Mouse (Mus musculus): ENCODE data around the gene Tspan1.

Tspan1 gene

DNA sequence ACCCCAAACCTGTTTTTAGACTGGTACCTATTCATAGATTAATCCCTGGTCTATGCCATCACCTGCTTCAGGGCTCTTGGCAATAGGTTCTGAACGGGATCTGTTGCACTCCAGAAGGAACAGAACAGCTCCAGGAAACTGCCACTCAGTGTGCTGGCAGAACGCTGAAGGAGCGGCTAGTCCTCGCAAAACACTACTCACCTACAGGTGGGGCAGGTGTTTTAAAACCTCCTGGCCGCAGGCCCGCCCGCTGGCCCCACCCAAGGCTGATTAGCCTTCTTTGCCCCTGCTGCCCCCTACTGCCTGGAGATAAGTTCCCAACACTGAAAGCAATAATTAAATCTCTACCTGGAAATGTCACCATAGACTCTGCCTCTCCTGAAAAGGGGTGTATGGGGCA is at the start of gene Tspan1:
Tspan1 (minus strand) TSS at position 198 of the 400 bp plus-strand sequence.
- no peak for DNase-seq (ENCODE audit: low read depth)

DNA sequence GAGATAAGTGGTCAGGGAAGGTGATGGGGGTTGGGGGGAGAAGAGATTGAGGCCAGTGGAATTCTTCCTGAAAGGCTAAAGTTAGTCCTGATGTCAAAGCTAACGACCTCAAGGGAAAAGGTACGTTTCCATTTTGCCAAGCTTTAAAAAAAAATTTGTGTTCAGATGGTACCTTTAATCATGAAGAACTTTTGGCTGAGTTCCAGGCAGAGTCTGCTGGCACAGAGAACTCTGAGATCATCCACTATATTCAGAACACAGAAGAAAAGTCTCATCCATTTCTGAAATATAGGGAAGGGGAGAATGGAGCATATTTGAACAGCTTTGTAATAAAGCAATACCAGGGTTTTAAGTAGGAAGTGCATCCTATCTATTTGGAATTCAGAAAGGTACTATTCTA is 49.6 kb upstream of the Tspan1 start:
- no peak for DNase-seq (ENCODE audit: low read depth)

DNA sequence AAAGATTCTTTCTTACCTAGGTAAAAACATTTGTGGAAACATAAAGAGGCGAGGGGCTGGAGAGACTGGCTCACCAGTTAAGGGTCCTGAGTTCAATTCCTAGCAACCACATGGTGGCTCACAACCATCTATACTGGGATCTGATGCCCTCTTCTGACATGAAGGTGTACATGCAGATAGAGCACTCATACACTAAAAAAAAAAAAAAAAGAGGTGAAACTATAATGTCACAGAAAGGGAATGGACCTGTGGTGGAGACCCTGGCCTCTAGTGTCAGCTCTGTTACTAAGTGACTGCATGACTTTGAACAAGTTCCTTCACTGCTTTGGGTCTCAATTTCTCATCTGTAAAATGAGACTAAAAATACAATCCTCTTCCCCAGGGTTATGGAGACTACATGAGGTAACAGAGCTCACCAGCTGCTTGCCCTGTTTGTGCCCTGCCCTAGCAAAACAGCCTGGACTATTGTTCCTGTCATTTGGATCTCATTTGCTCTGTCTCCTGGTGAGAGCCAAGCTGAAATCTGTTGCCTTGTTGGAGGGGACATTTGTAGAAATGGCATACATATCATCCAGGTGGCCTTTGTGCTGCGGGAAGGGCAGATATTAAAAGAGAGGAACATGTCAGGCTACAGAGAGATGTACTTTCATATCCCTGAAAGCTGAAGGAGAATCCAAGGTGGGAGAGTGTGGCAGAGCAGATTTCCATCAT is 48.6 kb upstream of the Tspan1 start:
- DNase-seq (ENCODE audit: low read depth), result no peak

DNA sequence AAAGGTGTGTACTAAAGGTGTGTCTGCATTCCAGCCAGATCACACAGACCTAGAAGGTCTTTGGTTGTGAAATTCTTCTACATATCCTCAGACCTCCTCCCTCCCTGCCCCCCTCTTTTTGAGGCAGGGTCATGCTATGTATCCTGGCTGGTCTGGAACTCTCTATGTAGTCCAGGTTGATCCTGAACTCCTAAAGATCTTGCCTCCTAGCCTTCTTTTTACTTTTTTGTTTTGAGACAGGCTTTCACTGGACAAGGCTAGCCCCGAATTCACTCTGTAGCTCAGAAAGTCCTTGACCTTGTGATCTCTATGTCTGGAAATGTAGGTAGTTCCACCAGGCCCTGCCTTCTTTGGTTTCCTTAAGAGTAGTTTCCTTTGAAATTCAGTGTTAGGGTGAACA is 41.5 kb upstream of the Tspan1 start:
- DNase-seq (ENCODE audit: low read depth), result no peak

DNA sequence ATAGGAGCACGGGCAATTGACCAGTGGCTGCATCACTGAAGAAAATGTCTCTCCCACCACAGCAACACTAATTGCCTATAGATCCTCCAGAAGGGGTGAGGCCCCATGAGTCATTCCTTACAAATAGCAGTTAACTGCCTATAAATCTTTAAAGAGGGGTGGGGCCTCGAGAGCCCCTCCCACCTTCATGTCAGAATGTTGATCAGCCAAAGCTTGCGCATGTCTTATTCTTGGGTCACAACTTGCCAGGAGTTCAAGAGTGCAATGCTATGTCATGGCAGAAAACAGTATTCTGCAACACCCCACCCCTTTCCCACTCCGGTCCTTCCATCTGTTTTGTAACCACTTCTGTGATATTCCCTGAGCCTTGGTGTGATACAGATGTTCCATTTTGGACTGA is 39.1 kb upstream of the Tspan1 start:
- no peak for DNase-seq (ENCODE audit: low read depth)

DNA sequence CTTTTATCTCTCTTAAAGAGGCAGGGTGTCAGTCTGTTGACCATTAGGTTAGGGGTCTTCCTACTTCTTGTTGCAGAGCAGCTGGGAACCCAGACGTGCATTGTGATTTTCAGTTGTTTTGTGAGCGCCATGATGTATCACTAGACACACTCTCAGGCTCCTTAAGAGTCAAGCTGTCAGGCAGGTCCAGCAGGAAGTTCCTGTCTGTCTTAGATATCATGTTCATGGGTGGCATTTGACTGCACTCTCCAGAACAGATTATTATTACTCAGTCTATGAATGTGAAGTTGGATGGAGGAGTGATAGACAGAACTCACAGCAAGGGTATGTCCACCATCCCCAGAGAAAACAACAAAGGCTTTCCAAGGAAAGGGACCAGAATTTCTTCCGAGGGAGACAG is 37.0 kb upstream of the Tspan1 start:
- DNase-seq (ENCODE audit: low read depth), result no peak

DNA sequence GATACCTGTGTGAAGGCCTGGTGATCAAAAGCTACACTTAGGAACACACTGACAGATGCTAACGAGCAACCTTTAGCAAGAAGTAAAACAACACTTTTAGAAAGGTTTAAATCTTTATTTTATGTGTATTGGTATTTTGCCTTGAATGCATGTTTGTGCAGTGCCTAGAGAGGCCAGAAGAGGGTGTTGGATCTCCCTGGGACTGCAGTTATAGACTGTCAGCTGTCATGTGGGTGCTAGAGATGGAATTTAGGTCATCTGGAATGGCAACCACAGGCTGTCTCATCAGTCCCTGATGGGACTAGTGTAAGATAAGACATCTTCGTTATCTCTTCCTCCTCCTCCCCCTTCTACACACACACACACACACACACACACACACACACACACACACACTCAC is 31.0 kb upstream of the Tspan1 start:
- peak; percentile 30 for DNase-seq (ENCODE audit: low read depth)

DNA sequence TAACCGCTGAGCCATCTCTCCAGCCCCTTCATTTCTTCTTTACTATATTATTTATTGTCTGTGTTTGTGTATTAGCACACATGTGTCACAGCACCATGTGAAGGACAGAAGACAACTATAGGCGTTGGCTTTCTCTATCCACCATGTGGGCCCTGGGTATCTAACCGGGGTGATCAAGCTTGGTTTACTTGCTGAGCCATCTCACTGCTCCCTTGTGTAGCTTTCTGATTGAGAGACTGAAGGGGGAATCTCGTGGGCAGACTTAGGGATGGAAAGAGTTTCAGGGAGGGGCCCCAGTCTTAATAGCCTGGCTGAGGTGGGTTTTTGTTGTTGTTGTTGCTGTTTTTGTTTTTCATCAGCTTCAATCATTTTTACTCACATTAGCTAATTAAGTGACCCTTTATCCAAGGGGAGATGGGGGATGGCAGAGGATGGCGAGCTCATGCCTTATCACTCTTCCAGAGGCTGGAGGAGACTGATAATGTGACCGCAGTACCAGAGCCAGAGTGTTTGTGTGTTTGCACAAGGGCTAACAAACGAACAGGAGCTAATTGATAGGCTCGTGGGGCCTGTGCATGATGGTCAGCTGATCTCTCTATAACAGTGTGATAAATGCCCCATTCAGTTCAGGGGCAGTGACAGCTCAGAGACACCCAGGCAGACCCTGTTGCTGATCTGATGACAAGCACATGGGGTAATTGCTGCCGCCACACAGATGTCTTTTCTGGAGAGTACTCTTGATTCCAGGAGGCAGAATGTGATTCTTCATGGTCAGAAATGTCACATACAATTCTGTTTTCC is 26.4 kb upstream of the Tspan1 start:
- DNase-seq (ENCODE audit: low read depth), result no peak

DNA sequence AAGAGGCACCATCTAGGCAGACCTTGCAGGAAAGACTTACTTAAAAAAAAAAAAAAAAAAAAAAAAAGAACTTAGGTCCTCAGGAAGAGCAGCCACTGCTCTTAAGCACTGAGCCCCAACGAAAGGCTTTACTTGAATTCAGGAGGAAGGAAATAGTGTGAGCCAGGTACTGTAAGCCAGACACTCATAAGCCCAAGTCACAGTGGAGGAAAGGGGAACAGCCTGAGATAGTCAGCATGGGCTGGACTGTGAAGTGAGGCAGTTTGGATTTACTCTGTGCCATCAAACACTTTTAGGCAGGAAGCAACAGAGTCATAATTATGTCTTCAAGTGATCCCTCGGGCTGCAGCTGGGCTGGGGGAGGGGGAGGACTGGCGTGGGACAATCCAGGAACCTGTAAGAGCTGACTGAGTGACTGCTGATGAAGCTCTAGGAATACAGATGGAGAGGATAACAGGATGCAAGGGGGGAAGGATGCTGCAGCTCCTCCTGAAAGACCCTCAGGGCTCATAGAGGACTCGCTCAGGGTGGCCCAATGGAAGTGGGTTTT is 25.0 kb upstream of the Tspan1 start:
- DNase-seq (ENCODE audit: low read depth), result no peak

DNA sequence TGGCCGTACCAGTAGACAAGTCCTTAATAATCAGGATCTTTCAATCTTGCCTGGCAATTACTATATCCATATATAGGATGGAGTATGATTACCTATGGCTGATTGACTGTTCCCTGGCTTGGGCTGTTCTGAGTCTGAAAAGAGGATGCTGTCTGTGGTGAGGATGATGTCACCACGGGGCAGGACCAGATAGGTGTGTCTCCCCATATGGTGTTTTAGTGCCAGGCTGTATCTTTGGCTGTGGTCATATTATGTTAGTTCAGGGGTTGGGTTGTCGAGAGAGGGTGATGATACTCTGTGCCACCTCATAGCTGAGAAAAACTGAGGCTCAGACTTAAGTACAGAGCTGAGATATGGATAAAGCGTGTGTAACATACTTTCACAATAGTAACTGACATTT is 17.7 kb upstream of the Tspan1 start:
- no peak for DNase-seq (ENCODE audit: low read depth)

DNA sequence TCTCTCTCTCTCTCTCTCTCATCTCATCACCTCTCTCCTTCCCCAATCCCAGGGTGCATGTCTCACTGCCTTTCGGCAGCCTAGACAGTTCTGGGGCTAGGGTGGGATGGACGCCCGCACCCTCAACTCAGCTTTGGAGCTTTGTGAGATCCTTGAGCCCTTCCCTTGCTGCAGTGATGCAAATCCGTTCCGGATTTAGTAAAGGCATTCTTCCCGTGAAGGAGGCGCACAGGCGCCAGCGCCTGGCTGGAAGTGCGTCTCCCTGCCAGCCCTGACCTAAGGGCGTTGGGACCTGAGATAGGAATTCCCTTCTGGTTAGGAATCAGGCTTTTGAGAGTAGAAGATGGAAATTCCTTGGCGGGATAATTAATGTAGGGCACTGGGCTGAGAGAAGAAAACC is 15.3 kb upstream of the Tspan1 start:
- DNase-seq (ENCODE audit: low read depth), result no peak

DNA sequence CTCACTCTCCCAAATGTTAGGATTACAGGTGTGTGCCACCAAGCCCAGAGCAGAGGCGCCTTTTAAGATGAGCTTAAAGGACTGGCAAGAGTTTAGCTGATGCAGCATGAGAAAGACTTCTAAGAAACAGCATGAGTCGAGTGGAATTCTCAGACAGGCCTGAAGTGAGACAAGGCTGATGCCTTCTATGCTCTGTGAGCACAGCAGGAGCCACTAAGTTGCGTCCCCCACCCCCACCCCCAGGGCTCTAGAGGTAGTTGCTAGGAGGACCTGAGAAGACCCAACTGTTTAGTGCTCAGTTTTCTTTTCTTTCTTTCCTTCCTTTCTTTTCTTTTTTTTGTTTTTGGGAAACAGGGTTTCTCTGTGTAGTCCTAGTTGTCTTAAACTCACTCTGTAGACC is 14.7 kb upstream of the Tspan1 start:
- DNase-seq (ENCODE audit: low read depth), result no peak

DNA sequence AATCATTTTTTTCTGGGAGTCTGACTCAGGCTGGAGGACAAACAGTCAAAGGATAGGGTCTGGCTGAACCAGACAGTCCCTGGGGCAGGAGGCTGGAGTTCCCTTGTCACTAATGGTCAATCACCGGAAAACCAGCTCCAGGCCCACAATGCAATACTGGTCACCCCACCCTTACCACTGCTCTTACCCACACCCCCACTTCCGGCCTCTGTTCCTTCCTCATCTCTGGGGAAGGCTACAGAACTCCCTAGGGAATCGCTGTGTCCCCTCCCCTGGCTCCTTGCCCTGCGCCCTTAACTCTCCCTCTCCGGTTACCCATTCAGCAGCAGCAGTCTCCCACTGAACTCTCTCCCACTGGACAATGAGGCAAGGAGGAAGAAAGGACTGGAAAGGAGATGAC is 9.7 kb upstream of the Tspan1 start:
- DNase-seq (ENCODE audit: low read depth), result peak; percentile 59

DNA sequence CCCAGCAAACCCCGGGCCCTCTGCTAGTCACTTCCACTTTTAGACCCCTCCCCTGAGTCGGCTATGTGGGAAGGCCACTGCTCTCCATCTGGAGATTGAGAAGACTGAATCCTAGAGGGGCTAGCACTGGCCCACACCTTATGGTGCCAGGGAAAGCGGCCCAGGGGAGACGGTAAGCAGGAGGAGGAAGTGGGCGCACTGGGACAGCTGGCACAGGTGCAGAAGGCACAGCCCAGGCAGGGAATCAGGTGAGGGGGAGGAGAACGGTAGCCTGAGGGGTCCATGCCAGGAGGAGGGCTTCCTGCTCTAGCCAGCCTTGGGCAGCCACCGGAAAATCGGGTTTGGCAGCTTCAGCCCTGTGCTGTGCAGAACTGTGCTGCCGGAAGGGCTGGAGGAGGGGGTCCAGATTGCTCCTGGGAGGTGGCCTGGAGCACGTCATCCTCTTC is 9.2 kb upstream of the Tspan1 start:
- DNase-seq (ENCODE audit: low read depth), result peak; percentile 61

DNA sequence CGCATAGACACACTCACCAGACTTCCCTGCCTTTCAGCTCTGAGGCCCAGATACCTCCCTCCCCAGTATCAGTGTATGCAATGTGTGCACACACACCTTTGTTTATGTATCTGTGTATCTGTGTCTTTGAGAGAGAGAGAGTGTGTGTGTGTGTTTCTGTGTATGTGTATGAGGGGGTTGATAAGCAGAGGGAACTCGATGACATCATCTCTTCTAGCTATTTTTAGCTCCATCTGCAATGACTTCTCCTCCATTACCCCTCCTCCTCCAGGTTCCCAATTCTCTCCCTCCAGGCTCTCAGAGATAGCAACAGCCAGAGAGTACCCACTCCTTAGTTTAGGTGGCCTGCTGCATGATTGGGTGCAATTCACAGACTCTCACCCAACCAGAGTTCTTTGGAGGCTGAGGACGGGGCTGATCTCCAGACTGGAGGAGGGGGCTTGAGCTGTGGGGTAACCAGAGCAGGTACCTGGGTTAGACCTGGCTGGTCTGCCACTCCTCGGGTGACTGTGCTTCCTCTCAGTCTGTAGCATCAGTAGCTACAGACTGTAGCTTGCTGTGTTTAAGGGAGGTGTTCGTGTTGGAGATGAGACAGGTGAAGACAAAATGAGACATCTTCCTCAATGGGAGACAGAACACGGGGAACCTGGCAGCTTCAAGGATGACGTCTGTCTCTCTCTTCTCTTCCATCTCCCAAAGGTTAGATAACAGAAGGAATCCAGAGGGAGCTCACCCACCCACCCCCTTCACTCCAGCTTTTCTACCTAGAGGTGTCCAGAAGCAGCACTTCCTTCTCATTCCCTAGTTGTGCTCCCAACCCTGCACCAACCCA is 8.5 kb upstream of the Tspan1 start:
- peak; percentile 36 for DNase-seq (ENCODE audit: low read depth)

DNA sequence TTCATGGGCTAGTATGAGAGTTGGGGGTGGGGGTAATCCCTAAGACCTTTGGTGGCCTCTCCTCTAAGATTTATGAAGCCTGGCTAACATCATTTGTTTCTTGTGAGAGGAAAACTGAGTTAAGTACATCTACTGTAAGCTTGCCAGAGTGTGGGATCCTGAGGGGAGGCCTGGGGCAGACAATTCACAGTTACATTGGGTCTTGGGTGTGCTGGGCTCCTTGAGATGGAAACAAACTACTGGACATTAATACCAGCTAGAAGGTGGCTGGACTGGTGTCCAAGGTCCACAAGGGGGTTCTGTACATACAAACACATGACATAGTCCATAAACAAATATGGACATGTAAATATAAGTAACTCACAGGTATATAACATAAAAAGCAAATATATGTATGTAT is 7.7 kb upstream of the Tspan1 start:
- no peak for DNase-seq (ENCODE audit: low read depth)

DNA sequence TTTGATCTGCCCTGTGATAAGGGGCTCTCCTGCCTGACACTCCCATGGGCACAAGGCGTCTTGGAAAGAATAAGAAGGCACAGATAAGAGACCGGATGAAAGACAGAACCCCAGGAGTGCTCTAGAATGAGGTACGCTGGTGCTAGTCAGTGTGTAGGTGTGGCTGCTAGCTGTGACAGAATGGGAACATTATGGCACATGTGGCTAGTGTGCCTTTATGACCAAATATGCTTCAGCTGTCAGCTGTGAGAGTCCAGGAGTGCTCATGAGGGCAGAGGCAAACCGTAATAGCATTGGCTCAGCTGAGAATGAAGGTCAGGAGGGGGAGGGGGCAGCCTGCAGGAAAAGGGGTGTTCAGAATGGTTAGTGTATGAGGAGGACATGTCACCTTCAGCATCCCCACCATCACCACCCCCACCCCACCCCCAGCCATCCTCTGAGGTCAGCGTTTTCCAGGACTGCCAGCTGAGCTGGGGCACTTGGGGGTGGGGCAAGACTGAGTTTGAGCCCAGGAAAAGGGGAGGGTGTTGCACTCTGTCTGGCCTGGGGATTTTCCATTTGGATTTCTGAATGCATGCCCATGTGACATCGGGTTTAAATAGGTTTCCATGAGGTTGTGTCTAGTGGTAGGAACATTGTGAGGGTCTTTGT is 7.2 kb upstream of the Tspan1 start:
- DNase-seq (ENCODE audit: low read depth), result no peak

DNA sequence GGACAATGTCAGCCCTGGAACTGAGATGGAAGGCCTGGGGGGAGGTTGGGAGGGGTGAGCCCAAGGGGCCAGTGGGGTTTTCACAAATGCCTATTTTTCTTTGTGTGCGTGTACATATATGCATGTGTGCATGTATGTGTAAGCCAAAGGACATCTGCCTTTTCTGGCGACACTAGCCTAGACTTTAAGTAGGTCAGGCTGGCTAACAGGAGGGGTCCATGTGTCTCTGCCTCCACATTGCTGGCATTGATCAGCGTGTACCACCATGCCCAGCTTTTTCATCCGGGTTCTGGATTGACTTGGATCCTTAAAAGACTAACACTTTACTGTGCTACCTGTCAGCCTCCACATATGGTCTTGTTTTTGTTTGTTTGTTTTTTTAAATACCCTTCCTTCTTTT is 6.4 kb upstream of the Tspan1 start:
- DNase-seq (ENCODE audit: low read depth), result no peak

DNA sequence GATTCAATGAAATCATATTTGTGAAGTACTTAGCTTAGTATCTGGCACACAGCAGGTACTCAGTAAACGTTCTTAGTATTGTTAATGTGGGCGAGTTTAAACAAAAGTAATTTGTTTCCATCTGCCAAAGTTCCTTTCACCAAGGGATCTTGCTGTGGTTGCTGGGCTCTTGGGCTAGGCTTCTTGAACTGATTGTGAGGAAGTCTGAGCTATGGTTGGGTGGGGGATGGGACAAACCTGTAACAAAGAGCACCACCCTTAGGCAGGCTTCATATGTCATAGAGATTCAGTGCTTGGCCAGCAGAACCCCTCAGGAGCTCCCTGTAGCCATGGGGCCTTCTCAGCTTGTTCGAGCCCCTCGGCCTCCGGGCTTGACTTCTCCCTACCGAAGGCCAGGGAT is 5.7 kb upstream of the Tspan1 start, which contains the start of the genes 1700042G07Rik and Gm49337:
1700042G07Rik (plus strand) TSS at position 301 of the 400 bp plus-strand sequence.
Gm49337 (plus strand) TSS at position 313 of the 400 bp plus-strand sequence.
- DNase-seq (ENCODE audit: low read depth), result no peak

DNA sequence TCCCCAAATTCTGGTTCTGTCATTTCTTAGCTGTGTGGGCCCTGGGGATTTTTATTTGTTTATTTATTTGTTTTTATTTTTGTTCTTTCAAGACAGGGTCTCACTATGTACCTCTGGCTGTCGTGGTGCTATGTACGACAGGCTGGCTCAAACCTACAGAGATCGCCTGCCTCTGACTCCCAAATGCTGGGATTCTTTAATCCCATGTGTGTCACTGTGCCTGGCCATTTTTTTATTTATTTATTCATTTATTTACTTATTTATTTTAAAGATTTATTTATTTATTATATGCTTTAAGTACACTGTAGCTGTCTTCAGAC is 1.9 kb upstream of the Tspan1 start:
- no peak for DNase-seq (ENCODE audit: low read depth)

DNA sequence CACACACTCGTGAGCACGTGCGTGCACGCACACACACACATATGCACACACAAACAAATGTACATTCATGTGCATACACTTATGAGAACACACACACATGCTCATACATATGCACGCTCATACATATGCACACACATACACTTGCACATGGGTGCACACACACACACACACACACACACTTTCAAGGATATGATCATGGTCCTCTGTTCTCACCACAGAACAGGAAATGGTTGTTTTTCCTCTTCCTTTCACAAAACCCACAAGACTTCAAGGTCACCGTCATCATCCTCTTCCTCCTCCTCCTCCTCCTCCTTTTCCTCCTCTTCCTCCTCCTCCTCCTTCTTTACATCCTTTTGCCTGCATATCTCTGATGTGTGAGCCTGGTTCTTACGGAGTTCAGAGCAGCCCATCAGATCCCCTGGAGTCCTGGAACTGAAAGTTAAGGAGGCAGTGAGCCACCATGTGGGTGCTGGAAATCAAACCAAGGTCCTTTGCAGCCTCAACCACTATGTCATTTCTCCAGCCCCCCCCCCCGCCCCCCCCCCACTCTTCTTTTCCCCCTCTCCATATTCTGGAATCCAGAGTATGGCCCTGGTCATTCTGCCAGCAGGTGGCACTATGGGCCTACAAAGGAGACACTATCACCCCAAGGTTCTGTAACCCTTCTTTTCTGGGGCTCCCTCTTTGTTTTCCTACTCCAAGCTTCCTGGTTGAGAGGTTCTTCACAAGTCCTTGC is 1.4 kb upstream of the Tspan1 start:
- peak; percentile 70 for DNase-seq (ENCODE audit: low read depth)

Measured in 416B (cell line).